Mouse (Mus musculus) heart, embryonic 16.5 days (tissue): ENCODE results near the gene Gskip. TPM values are rescaled to one million over a fixed set of nuclear protein-coding genes. Genes with fewer than 3 reads are reported as not detected.

Experiments
- ATAC-seq: fragments of 200-750 bp; cut with Nextera tagmentation; replicated peaks from 2 replicates; pipeline ENCODE4 v1.8.0; 2017; ENCODE audit warnings: moderate number of reproducible peaks; ENCODE audit not compliant: insufficient read depth, low FRiP score; ENCODE audit errors: extremely low read depth
- H3K27ac ChIP-seq: fragments of 300-500 bp; sonication (generic); 2 replicates; pipeline ENCODE4 v1.5.1; 2014; ENCODE audit warnings: mild to moderate bottlenecking, low read length, control low read depth, moderate library complexity
- H3K27me3 ChIP-seq: fragments of 300-500 bp; sonication (generic); 2 replicates; pipeline ENCODE4 v1.6.1; 2014; ENCODE audit warnings: low read length, mixed read lengths; ENCODE audit not compliant: control insufficient read depth, insufficient read depth
- H3K36me3 ChIP-seq: fragments of 300-500 bp; sonication (generic); 2 replicates; pipeline ENCODE4 v1.6.1; 2014; ENCODE audit not compliant: control insufficient read depth, insufficient read depth
- H3K4me1 ChIP-seq: fragments of 300-500 bp; sonication (generic); 2 replicates; pipeline ENCODE4 v1.6.1; 2014; ENCODE audit warnings: low read length, mixed read lengths; ENCODE audit not compliant: control insufficient read depth, insufficient read depth
- H3K4me2 ChIP-seq: fragments of 300-500 bp; sonication (generic); 2 replicates; pipeline ENCODE4 v1.6.1; 2014; ENCODE audit warnings: low read depth, mild to moderate bottlenecking, control low read depth, low read length
- H3K4me3 ChIP-seq: fragments of 300-500 bp; sonication (generic); 2 replicates; pipeline ENCODE4 v1.5.1; 2014; ENCODE audit warnings: mild to moderate bottlenecking, control low read depth, low read length
- H3K9ac ChIP-seq: fragments of 300-500 bp; sonication (generic); 2 replicates; pipeline ENCODE4 v1.6.1; 2014; ENCODE audit warnings: low read length, control low read depth
- H3K9me3 ChIP-seq: fragments of 300-500 bp; sonication (generic); replicated peaks from 2 replicates; pipeline ENCODE4 v1.6.1; 2016; ENCODE audit warnings: low read length; ENCODE audit not compliant: control insufficient read depth
- WGBS: fragments of 180-500 bp; shearing (Covaris S2); extraction: QIAGEN DNeasy Blood & Tissue Kit; methylation state at CpG from one replicate; pipeline ENCODE4 v1.1.7; 2014; 5-methylcytosine and 5-hydroxymethylcytosine counted together
- polyA plus RNA-seq: library from polyadenylated mRNA; unstranded; fragments of >200 nt; fragmentation: Nextera tagmentation; extraction: Ambion mirVana; gene quantifications from 2 replicates; pipeline ENCODE4 v1.2.1, GENCODE M21; 2015

The Gskip gene
- polyA plus RNA-seq, 1 experiment from 2014 or later: 21.4 TPM

- Histone ChIP-seq H3K9ac (no peak overlapping the region), H3K36me3 (no peaks in the 10 kb centered on the region), H3K27me3 (no peaks in the 10 kb centered on the region), H3K9me3 (no peaks in the 10 kb centered on the region), H3K4me3 (no peak overlapping the region), H3K4me2 (no peak overlapping the region), H3K4me1 (no peaks in the 10 kb centered on the region), H3K27ac (no peak overlapping the region)
- WGBS: 70% methylated on average over 6 of the region's 6 CpGs
- ATAC-seq: no peak
These were observed 46.3 kb downstream of the Gskip start for GRCm38 (mm10) chr12:105730851-105731460.

- Histone ChIP-seq H3K36me3 (no peaks in the 10 kb centered on the region), H3K9me3 (no peaks in the 10 kb centered on the region), H3K4me3 (no peak overlapping the region), H3K4me1 (no peaks in the 10 kb centered on the region), H3K4me2 (no peak overlapping the region), H3K27me3 (no peaks in the 10 kb centered on the region), H3K27ac (no peak overlapping the region), H3K9ac (no peak overlapping the region)
- ATAC-seq: no peak
- 73% methylated on average over 9 of the region's 9 CpGs for WGBS
These were observed 48.9 kb downstream of the Gskip start for GRCm38 (mm10) chr12:105733370-105734159.

DNA sequence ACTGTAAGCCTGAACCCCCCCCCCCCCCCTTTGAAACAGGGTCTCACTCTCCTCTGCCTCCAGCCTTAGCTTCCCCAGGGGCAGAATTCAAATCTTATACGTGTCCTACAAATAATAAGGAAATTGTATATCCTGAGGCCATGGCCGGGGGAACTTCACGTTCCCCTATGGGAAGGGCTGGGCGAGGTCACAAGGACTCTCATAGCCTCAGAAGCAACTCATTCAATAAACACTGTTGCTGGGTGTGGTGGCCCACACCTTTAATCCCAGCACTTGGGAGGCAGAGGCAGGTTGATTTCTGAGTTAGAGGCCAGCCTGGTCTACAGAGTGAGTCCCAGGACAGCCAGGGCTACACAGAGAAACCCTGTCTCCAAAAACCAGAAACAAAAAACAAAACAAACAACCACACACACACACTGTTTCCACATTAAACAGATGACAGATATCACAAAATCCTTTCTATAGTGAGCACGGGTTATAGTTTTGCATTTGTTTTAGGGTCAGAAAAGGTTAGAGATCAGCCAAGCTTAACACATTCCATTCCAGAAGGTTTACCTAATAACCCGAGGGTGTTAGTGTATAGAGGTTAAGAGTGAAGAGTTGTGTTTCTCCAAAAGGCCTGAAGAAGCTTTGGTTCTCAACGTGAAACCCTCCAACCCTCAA lies 50.7 kb downstream of the Gskip start:
- no peaks in the 10 kb centered on the region for H3K27me3 ChIP-seq
- H3K4me1 ChIP-seq: no peaks in the 10 kb centered on the region
- H3K9me3 ChIP-seq: no peaks in the 10 kb centered on the region
- no peak overlapping the region for H3K27ac ChIP-seq
- no peak overlapping the region for H3K4me2 ChIP-seq
- no peak overlapping the region for H3K4me3 ChIP-seq
- whole genome bisulfite sequencing: 78% methylated on average over 7 of the region's 7 CpGs
- no peak overlapping the region for H3K9ac ChIP-seq
- ATAC-seq: no peak
- H3K36me3 ChIP-seq: no peaks in the 10 kb centered on the region

DNA sequence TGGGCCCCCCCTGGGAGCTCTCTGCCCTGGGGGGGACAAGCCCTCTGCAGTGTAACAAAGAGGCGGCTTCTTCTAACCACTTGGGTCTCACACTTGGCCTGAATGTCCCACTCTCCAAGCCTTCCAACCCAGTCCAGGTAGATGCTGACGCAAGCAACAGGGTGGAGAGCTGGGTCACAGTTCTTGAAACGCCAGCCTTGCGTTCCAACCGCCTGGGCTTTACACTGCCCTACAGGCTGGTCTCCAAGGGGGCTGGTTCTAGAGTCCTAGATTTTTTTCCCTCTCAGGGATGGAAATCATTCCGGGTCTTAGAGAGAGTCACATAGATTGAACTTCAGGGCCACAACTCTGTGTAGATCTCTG lies 51.2 kb downstream of the Gskip start:
- Histone ChIP-seq H3K27me3 (no peaks in the 10 kb centered on the region), H3K27ac (no peak overlapping the region), H3K9me3 (no peaks in the 10 kb centered on the region), H3K36me3 (no peaks in the 10 kb centered on the region), H3K9ac (no peak overlapping the region), H3K4me3 (no peak overlapping the region), H3K4me2 (no peak overlapping the region), H3K4me1 (no peaks in the 10 kb centered on the region)
- whole genome bisulfite sequencing: 82% methylated on average over 6 of the region's 6 CpGs
- no peak for ATAC-seq

GRCm38 (mm10) chr12:105738316-105739096 lies 53.9 kb downstream of the Gskip start:
- no peak overlapping the region for H3K4me3 ChIP-seq
- no peak overlapping the region for H3K4me2 ChIP-seq
- no peaks in the 10 kb centered on the region for H3K36me3 ChIP-seq
- H3K4me1 ChIP-seq: no peaks in the 10 kb centered on the region
- no peak overlapping the region for H3K9ac ChIP-seq
- H3K27ac ChIP-seq: no peak overlapping the region
- ATAC-seq: 0 out of 2 replicates have a peak, but pooled peaks have one; percentile 37
- H3K9me3 ChIP-seq: no peaks in the 10 kb centered on the region
- no peaks in the 10 kb centered on the region for H3K27me3 ChIP-seq
- 62% methylated on average over 15 of the region's 15 CpGs for WGBS

GRCm38 (mm10) chr12:105739656-105740055 lies 55.0 kb downstream of the Gskip start:
- no peaks in the 10 kb centered on the region for H3K4me1 ChIP-seq
- H3K27ac ChIP-seq: no peak overlapping the region
- H3K9me3 ChIP-seq: no peaks in the 10 kb centered on the region
- H3K36me3 ChIP-seq: no peaks in the 10 kb centered on the region
- H3K9ac ChIP-seq: no peak overlapping the region
- H3K4me2 ChIP-seq: no peak overlapping the region
- no peak overlapping the region for H3K4me3 ChIP-seq
- ATAC-seq: no peak
- no peaks in the 10 kb centered on the region for H3K27me3 ChIP-seq
- WGBS: 87% methylated on average over 8 of the region's 8 CpGs

- H3K27ac ChIP-seq: no peak overlapping the region
- ATAC-seq: no peak
- H3K9me3 ChIP-seq: no peaks in the 10 kb centered on the region
- no peaks in the 10 kb centered on the region for H3K27me3 ChIP-seq
- H3K9ac ChIP-seq: no peak overlapping the region
- H3K4me1 ChIP-seq: no peaks in the 10 kb centered on the region
- no peak overlapping the region for H3K4me3 ChIP-seq
- H3K4me2 ChIP-seq: no peak overlapping the region
- 71% methylated on average over 5 of the region's 5 CpGs for WGBS
- H3K36me3 ChIP-seq: no peaks in the 10 kb centered on the region
These were observed 63.5 kb downstream of the Gskip start for GRCm38 (mm10) chr12:105748114-105748513.
